Mouse (Mus musculus) macrophage (primary cell): ENCODE measurements around the gene Gm44503. TPM values are rescaled to one million over a fixed set of nuclear protein-coding genes. Genes with fewer than 3 reads are reported as not detected.

ENCODE experiments used
- H3K27ac ChIP-seq: fragments of 350-480 bp; formaldehyde crosslinking; 2 replicates; pipeline ENCODE4 v1.9.0; 2021
- H3K36me3 ChIP-seq: fragments of 350-480 bp; formaldehyde crosslinking; 2 replicates; pipeline ENCODE4 v1.9.0; 2021; ENCODE audit errors: inconsistent target
- H3K4me3 ChIP-seq: fragments of 350-480 bp; formaldehyde crosslinking; 2 replicates; pipeline ENCODE4 v1.9.0; 2021; ENCODE audit errors: inconsistent target
- H3K79me2 ChIP-seq: fragments of 350-480 bp; formaldehyde crosslinking; 2 replicates; pipeline ENCODE4 v1.9.0; 2021; ENCODE audit errors: inconsistent target
- WGBS: methylation state at CpG from one replicate; pipeline ENCODE4 v1.1.7; 2026; ENCODE audit warnings: inconsistent platforms; ENCODE audit not compliant: missing documents; 5-methylcytosine and 5-hydroxymethylcytosine counted together
- polyA plus RNA-seq: library from polyadenylated mRNA; stranded (reverse); fragments of 250-400 nt; gene quantifications from 3 replicates; pipeline ENCODE4 v1.2.4, GENCODE M21; 2018; ENCODE audit warnings: inconsistent platforms

Gm44503 gene
- polyA plus RNA-seq, 1 experiment from 2014 or later: not detected

- Histone ChIP-seq H3K36me3 (no peaks in the 10 kb centered on the region), H3K4me3 (no peak overlapping the region), H3K27ac (no peak overlapping the region), H3K79me2 (peaks cover 52% of the 10 kb centered on the region; the same call in 1 of the 2 replicates)
- 33% methylated on average over 2 of the region's 2 CpGs for WGBS
These were observed 32.8 kb downstream of the Gm44503 start for GRCm38 (mm10) chr9:72991420-72991819.

DNA sequence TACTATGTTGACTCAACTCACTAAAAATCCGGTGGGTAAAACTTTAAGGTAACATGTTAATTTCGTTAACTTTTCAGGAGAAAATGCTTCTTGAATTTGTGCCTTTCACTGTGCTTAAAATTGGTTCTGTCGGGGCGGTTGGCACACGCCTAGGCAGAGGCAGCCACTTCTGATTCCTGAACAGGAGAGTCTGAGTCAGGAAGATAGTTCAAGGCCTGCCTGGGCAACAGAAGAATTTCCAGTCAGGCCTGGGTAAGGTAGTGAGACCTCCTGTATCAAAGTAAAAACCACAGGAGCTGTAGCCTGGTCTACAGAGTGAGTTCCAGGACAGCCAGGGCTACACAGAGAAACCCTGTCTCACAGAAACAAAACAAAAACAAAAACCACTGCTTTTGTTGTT, 33.9 kb downstream of the Gm44503 start:
- Histone ChIP-seq H3K27ac (no peak overlapping the region), H3K36me3 (no peaks in the 10 kb centered on the region)

GRCm38 (mm10) chr9:72996167-72996566, 37.5 kb downstream of the Gm44503 start:
- Histone ChIP-seq H3K27ac (no peak overlapping the region), H3K36me3 (no peaks in the 10 kb centered on the region), H3K79me2 (peaks cover 9% of the 10 kb centered on the region; the same call in 1 of the 2 replicates), H3K4me3 (no peak overlapping the region)

More for the DNA sequence above, 33.9 kb downstream of the Gm44503 start:
- Histone ChIP-seq H3K79me2 (peaks cover 41% of the 10 kb centered on the region; the same call in 1 of the 2 replicates), H3K4me3 (no peak overlapping the region)
- 100% methylated on average over 5 of the region's 5 CpGs for WGBS

DNA sequence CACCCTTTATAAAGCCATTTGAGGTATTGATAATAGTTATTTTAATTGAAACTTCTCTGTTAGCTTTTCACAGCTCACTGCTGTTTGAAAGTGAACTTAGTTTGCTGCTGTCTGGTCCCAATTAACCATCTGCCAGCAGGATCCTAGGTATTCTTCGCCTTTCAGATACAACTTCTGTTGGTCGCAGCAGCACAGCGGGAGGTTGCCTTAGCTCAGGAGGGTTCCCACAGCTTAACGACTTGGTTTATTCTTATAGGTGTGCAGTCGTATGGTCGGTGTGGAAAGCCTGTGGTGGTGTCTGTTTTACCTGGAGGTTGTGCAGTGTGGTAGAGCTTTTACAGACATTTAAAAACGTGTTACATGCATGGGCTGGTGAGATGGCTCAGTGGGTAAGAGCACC, 38.2 kb downstream of the Gm44503 start:
- 90% methylated on average over 7 of the region's 7 CpGs for WGBS

DNA sequence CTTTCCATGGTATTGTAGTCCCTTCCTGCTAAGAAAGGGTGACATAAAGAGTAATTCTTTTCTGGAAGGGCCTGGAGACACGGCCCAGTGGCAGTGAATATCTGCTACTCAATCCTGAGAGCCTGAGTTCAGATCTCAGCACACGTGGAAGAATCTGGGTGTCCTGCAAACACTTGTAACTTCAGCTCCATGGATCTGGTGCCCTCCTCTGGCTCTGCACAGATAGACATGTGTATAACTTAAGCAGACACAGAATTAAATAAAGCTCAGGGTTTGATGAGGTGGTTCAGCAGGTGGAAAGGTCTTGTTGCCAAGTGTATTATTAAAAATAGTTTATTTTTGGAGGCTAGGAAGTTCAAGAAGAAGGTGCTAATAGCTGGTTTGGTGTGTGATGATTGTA, 41.8 kb downstream of the Gm44503 start:
- H3K36me3 ChIP-seq: peaks cover 9% of the 10 kb centered on the region; the same call in 1 of the 2 replicates
- no peak overlapping the region for H3K4me3 ChIP-seq
- H3K27ac ChIP-seq: no peak overlapping the region
- 100% methylated on average over 2 of the region's 2 CpGs for WGBS
- no peaks in the 10 kb centered on the region for H3K79me2 ChIP-seq

More for the DNA sequence above, 38.2 kb downstream of the Gm44503 start:
- Histone ChIP-seq H3K4me3 (no peak overlapping the region), H3K36me3 (no peaks in the 10 kb centered on the region), H3K79me2 (peaks cover 9% of the 10 kb centered on the region; the same call in 1 of the 2 replicates), H3K27ac (no peak overlapping the region)

- no peak overlapping the region for H3K4me3 ChIP-seq
- H3K79me2 ChIP-seq: no peaks in the 10 kb centered on the region
- H3K27ac ChIP-seq: no peak overlapping the region
These were observed 42.8 kb downstream of the Gm44503 start for GRCm38 (mm10) chr9:73001314-73002011.

GRCm38 (mm10) chr9:73002177-73002576, 43.5 kb downstream of the Gm44503 start:
- H3K79me2 ChIP-seq: no peaks in the 10 kb centered on the region
- peaks cover 22% of the 10 kb centered on the region; the same call in 1 of the 2 replicates for H3K36me3 ChIP-seq
- no peak overlapping the region for H3K27ac ChIP-seq
- no peak overlapping the region for H3K4me3 ChIP-seq
- 96% methylated on average over 3 of the region's 3 CpGs for whole genome bisulfite sequencing

More at GRCm38 (mm10) chr9:73001314-73002011, 42.8 kb downstream of the Gm44503 start:
- 84% methylated on average over 13 of the region's 13 CpGs for WGBS
- peaks cover 18% of the 10 kb centered on the region; the same call in 1 of the 2 replicates for H3K36me3 ChIP-seq

DNA sequence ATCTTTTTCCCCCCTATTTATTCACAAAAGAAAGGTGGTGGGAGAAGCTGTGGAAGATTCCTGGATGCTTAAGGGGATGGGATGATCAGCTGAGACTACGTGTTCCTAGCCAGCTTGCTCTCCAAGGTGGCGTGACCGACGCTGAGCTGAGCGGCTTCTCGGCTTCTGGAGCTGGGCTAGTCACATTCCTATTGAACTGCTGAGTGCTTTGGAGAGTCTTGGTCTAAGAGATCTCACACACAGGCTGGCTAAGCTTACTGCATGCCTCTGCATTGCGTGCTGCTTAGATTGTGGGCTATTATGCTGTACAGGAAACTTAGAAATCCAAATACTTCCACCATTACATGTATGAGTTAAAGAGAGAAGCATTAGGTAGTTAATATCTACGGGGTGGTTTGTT, 45.4 kb downstream of the Gm44503 start:
- no peak overlapping the region for H3K27ac ChIP-seq
- H3K79me2 ChIP-seq: no peaks in the 10 kb centered on the region
- peaks cover 22% of the 10 kb centered on the region; the same call in 1 of the 2 replicates for H3K36me3 ChIP-seq
- H3K4me3 ChIP-seq: no peak overlapping the region
- WGBS: 98% methylated on average over 8 of the region's 8 CpGs

DNA sequence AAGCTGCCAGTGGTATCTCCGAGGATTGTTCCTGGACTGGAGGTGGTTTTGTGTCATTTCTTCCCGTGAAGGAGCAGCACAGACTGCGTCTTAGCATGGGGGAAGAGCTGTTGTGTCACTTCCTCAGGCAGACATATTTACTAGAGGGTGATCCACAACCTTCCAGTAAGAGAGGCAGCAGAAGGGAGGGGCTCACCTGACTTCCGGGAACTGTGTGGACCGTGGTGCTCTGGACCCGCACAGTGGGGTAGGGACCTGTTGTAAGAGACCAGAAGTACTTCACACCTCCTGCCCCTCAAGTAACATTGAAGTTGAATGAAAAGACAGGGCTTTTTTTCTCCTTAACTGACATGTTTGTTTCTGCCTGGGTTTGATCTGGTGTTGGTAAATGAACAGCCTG, 46.5 kb downstream of the Gm44503 start:
- H3K4me3 ChIP-seq: no peak overlapping the region
- H3K27ac ChIP-seq: no peak overlapping the region
- peaks cover 23% of the 10 kb centered on the region; the same call in 1 of the 2 replicates for H3K36me3 ChIP-seq
- no peaks in the 10 kb centered on the region for H3K79me2 ChIP-seq
- WGBS: 87% methylated on average over 6 of the region's 6 CpGs

GRCm38 (mm10) chr9:73006175-73006574, 47.5 kb downstream of the Gm44503 start:
- H3K79me2 ChIP-seq: no peaks in the 10 kb centered on the region

DNA sequence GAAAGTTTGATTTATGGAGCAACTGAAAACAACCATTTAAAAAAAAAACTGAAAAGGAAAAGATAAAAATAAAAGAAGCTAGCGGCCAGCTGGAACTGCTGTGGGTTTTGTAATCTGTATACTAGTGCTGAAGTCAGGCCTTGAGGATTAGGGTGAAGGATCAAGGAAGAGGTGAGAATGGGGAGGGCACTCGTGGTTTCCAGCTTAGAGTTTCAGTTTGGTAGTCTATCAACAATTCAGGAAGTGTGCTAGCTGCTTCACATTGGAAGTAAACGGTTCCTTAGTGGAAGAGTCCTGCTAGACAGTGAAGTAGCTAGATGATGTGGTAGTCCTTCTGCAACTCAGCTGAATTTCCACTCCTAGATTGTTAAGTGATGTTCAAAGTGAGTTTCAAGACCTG, 49.7 kb downstream of the Gm44503 start:
- Histone ChIP-seq H3K27ac (no peak overlapping the region), H3K79me2 (no peaks in the 10 kb centered on the region), H3K36me3 (peaks cover 54% of the 10 kb centered on the region), H3K4me3 (no peak overlapping the region)
- WGBS: 13% methylated on average over 3 of the region's 3 CpGs

More at GRCm38 (mm10) chr9:73006175-73006574, 47.5 kb downstream of the Gm44503 start:
- 98% methylated on average over 3 of the region's 3 CpGs for WGBS
- H3K36me3 ChIP-seq: peaks cover 34% of the 10 kb centered on the region; the same call in 1 of the 2 replicates
- no peak overlapping the region for H3K4me3 ChIP-seq
- H3K27ac ChIP-seq: no peak overlapping the region

DNA sequence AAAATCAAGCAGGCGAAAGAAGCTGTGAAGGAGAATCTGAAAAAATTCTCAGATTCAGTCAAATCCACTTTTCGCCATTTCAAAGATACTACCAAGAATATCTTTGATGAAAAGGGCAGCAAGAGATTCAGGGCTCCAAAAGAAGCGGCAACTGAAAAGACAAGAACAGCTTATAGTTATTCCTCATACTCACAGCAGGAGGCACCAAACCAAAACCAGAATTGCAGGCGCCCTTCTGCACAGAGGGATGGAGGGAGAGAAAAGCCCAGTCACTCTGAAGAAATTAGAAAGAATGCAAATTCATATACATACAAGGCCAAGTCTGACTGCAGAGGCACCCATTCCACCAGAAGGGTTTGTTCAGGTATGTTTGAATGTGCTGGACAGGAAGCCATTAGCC, 54.0 kb downstream of the Gm44503 start:
- H3K36me3 ChIP-seq: peaks cover 63% of the 10 kb centered on the region
- H3K4me3 ChIP-seq: no peak overlapping the region
- WGBS: 90% methylated on average over 4 of the region's 4 CpGs

GRCm38 (mm10) chr9:73014724-73015123, 56.1 kb downstream of the Gm44503 start:
- Histone ChIP-seq H3K4me3 (no peak overlapping the region), H3K27ac (no peak overlapping the region), H3K36me3 (peaks cover 63% of the 10 kb centered on the region), H3K79me2 (no peaks in the 10 kb centered on the region)
- 93% methylated on average over 13 of the region's 13 CpGs for WGBS

More for the DNA sequence above, 54.0 kb downstream of the Gm44503 start:
- Histone ChIP-seq H3K79me2 (no peaks in the 10 kb centered on the region), H3K27ac (no peak overlapping the region)

- Histone ChIP-seq H3K4me3 (no peak overlapping the region), H3K79me2 (no peaks in the 10 kb centered on the region), H3K36me3 (peaks cover 32% of the 10 kb centered on the region; the same call in 1 of the 2 replicates), H3K27ac (no peak overlapping the region)
- 94% methylated on average over 10 of the region's 10 CpGs for WGBS
These were observed 61.2 kb downstream of the Gm44503 start for GRCm38 (mm10) chr9:73019841-73020240.

- no peak overlapping the region for H3K4me3 ChIP-seq
- WGBS: 94% methylated on average over 5 of the region's 5 CpGs
- no peaks in the 10 kb centered on the region for H3K79me2 ChIP-seq
- H3K27ac ChIP-seq: no peak overlapping the region
- peaks cover 24% of the 10 kb centered on the region; the same call in 1 of the 2 replicates for H3K36me3 ChIP-seq
These were observed 62.0 kb downstream of the Gm44503 start for GRCm38 (mm10) chr9:73020566-73021097.
